Mouse (Mus musculus) liver, embryonic 12.5 days (tissue): Measurements from ENCODE around the gene Abcb9. TPM values are rescaled to one million over a fixed set of nuclear protein-coding genes. Genes with fewer than 3 reads are reported as not detected.
A peak's percentile ranks its signal among the peaks of the same experiment; 100 is the strongest.

Experiments used
- ATAC-seq: fragments of 200-750 bp; cut with Nextera tagmentation; 2 replicates; pipeline ENCODE4 v1.8.0; 2017; ENCODE audit warnings: moderate number of reproducible peaks, mild to moderate bottlenecking, moderate library complexity
- H3K27ac ChIP-seq: fragments of 300-500 bp; sonication (generic); 2 replicates; pipeline ENCODE4 v1.5.1; 2016; ENCODE audit warnings: mild to moderate bottlenecking
- H3K27me3 ChIP-seq: fragments of 300-500 bp; sonication (generic); replicated peaks from 2 replicates; pipeline ENCODE4 v1.6.1; 2016; ENCODE audit warnings: mild to moderate bottlenecking, moderate library complexity
- H3K36me3 ChIP-seq: fragments of 300-500 bp; sonication (generic); 2 replicates; pipeline ENCODE4 v1.6.1; 2016; ENCODE audit warnings: mild to moderate bottlenecking, moderate library complexity
- H3K4me1 ChIP-seq: fragments of 300-500 bp; sonication (generic); 2 replicates; pipeline ENCODE4 v1.6.1; 2016
- H3K4me2 ChIP-seq: fragments of 300-500 bp; sonication (generic); 2 replicates; pipeline ENCODE4 v1.6.1; 2016; ENCODE audit warnings: mild to moderate bottlenecking, moderate library complexity
- H3K4me3 ChIP-seq: fragments of 300-500 bp; sonication (generic); 2 replicates; pipeline ENCODE4 v1.5.1; 2016; ENCODE audit warnings: mild to moderate bottlenecking, moderate library complexity
- H3K9ac ChIP-seq: fragments of 300-500 bp; sonication (generic); 2 replicates; pipeline ENCODE4 v1.6.1; 2016; ENCODE audit warnings: mild to moderate bottlenecking, moderate library complexity
- H3K9me3 ChIP-seq: fragments of 300-500 bp; sonication (generic); replicated peaks from 2 replicates; pipeline ENCODE4 v1.6.1; 2016; ENCODE audit warnings: mild to moderate bottlenecking, moderate library complexity
- WGBS: fragments of 180-500 bp; shearing (Covaris S2); methylation state at CpG from one replicate; pipeline ENCODE4 v1.1.7; 2016; ENCODE audit not compliant: insufficient replicate concordance; 5-methylcytosine and 5-hydroxymethylcytosine counted together
- polyA plus RNA-seq: library from polyadenylated mRNA; unstranded; fragments of >200 nt; fragmentation: Nextera tagmentation; extraction: Ambion mirVana; gene quantifications from 2 replicates; pipeline ENCODE4 v1.2.1, GENCODE M21; 2016

Abcb9 gene
- polyA plus RNA-seq, 1 experiment from 2014 or later: 5.0 TPM

GRCm38 (mm10) chr5:124091951-124092406 lies 3.6 kb downstream of the Abcb9 start:
- Histone ChIP-seq H3K27ac (peak overlapping the region; percentile 92), H3K36me3 (peaks cover 9% of the 10 kb centered on the region), H3K4me3 (peak overlapping the region; percentile 36), H3K4me2 (peak overlapping the region; percentile 89), H3K4me1 (peaks cover 60% of the 10 kb centered on the region), H3K27me3 (peaks cover 11% of the 10 kb centered on the region; the same call in 1 of the 2 replicates), H3K9ac (peak overlapping the region; percentile 61), H3K9me3 (no peaks in the 10 kb centered on the region)
- 13% methylated on average over 9 of the region's 9 CpGs for WGBS
- ATAC-seq: peak; percentile 79

GRCm38 (mm10) chr5:124089868-124090267 lies 5.7 kb downstream of the Abcb9 start:
- ATAC-seq: no peak
- peaks cover 11% of the 10 kb centered on the region; the same call in 1 of the 2 replicates for H3K27me3 ChIP-seq
- H3K36me3 ChIP-seq: peaks cover 9% of the 10 kb centered on the region
- H3K27ac ChIP-seq: no peak overlapping the region
- H3K4me2 ChIP-seq: no peak overlapping the region
- H3K9ac ChIP-seq: no peak overlapping the region
- no peak overlapping the region for H3K4me3 ChIP-seq
- H3K9me3 ChIP-seq: no peaks in the 10 kb centered on the region
- WGBS: 81% methylated on average over 23 of the region's 23 CpGs
- peaks cover 45% of the 10 kb centered on the region for H3K4me1 ChIP-seq

- no peak overlapping the region for H3K4me3 ChIP-seq
- peaks cover 21% of the 10 kb centered on the region for H3K4me1 ChIP-seq
- WGBS: 70% methylated on average over 4 of the region's 4 CpGs
- H3K27ac ChIP-seq: no peak overlapping the region
- peaks cover 9% of the 10 kb centered on the region for H3K36me3 ChIP-seq
- 0 out of 2 replicates have a peak, but pooled peaks cover 3% of the 10 kb centered on the region for H3K27me3 ChIP-seq
- H3K4me2 ChIP-seq: no peak overlapping the region
- no peaks in the 10 kb centered on the region for H3K9me3 ChIP-seq
- ATAC-seq: no peak
- H3K9ac ChIP-seq: no peak overlapping the region
These were observed 8.7 kb downstream of the Abcb9 start for GRCm38 (mm10) chr5:124086876-124087275.

- Histone ChIP-seq H3K4me1 (peaks cover 18% of the 10 kb centered on the region), H3K27me3 (0 out of 2 replicates have a peak, but pooled peaks cover 3% of the 10 kb centered on the region), H3K4me3 (no peak overlapping the region), H3K9ac (no peak overlapping the region), H3K36me3 (peaks cover 9% of the 10 kb centered on the region), H3K27ac (no peak overlapping the region), H3K9me3 (no peaks in the 10 kb centered on the region), H3K4me2 (no peak overlapping the region)
- no peak for ATAC-seq
- 55% methylated on average over 3 of the region's 3 CpGs for WGBS
These were observed 10.1 kb downstream of the Abcb9 start for GRCm38 (mm10) chr5:124085513-124085912.

GRCm38 (mm10) chr5:124084588-124085173 lies 10.9 kb downstream of the Abcb9 start:
- H3K4me2 ChIP-seq: no peak overlapping the region
- 32% methylated on average over 11 of the region's 11 CpGs for WGBS
- H3K36me3 ChIP-seq: peaks cover 6% of the 10 kb centered on the region
- H3K27me3 ChIP-seq: 0 out of 2 replicates have a peak, but pooled peaks cover 3% of the 10 kb centered on the region
- H3K4me3 ChIP-seq: no peak overlapping the region
- no peak overlapping the region for H3K27ac ChIP-seq
- H3K9ac ChIP-seq: no peak overlapping the region
- peak; percentile 64 for ATAC-seq
- H3K9me3 ChIP-seq: no peaks in the 10 kb centered on the region
- H3K4me1 ChIP-seq: peaks cover 25% of the 10 kb centered on the region

- Histone ChIP-seq H3K27ac (no peak overlapping the region), H3K27me3 (0 out of 2 replicates have a peak, but pooled peaks cover 3% of the 10 kb centered on the region), H3K4me3 (no peak overlapping the region), H3K4me2 (no peak overlapping the region), H3K4me1 (peaks cover 32% of the 10 kb centered on the region), H3K9ac (no peak overlapping the region), H3K9me3 (no peaks in the 10 kb centered on the region), H3K36me3 (no peaks in the 10 kb centered on the region)
- 76% methylated on average over 14 of the region's 14 CpGs for WGBS
- no peak for ATAC-seq
These were observed 11.6 kb downstream of the Abcb9 start for GRCm38 (mm10) chr5:124083850-124084587.

- Histone ChIP-seq H3K27me3 (0 out of 2 replicates have a peak, but pooled peaks cover 3% of the 10 kb centered on the region), H3K4me2 (no peak overlapping the region), H3K9me3 (no peaks in the 10 kb centered on the region), H3K4me3 (no peak overlapping the region), H3K27ac (no peak overlapping the region), H3K4me1 (peaks cover 38% of the 10 kb centered on the region), H3K36me3 (no peaks in the 10 kb centered on the region), H3K9ac (no peak overlapping the region)
- 77% methylated on average over 17 of the region's 17 CpGs for WGBS
- ATAC-seq: no peak
These were observed 12.5 kb downstream of the Abcb9 start for GRCm38 (mm10) chr5:124082941-124083688.

- no peaks in the 10 kb centered on the region for H3K9me3 ChIP-seq
- no peak overlapping the region for H3K9ac ChIP-seq
- 76% methylated on average over 10 of the region's 10 CpGs for WGBS
- H3K27me3 ChIP-seq: 0 out of 2 replicates have a peak, but pooled peaks cover 3% of the 10 kb centered on the region
- H3K4me2 ChIP-seq: no peak overlapping the region
- ATAC-seq: no peak
- peaks cover 44% of the 10 kb centered on the region for H3K4me1 ChIP-seq
- no peaks in the 10 kb centered on the region for H3K36me3 ChIP-seq
- no peak overlapping the region for H3K27ac ChIP-seq
- no peak overlapping the region for H3K4me3 ChIP-seq
These were observed 13.2 kb downstream of the Abcb9 start for GRCm38 (mm10) chr5:124082447-124082846.

GRCm38 (mm10) chr5:124079880-124080279 lies 15.7 kb downstream of the Abcb9 start:
- H3K4me2 ChIP-seq: no peak overlapping the region
- H3K9ac ChIP-seq: no peak overlapping the region
- ATAC-seq: no peak
- H3K27ac ChIP-seq: no peak overlapping the region
- no peaks in the 10 kb centered on the region for H3K9me3 ChIP-seq
- H3K4me1 ChIP-seq: peaks cover 69% of the 10 kb centered on the region
- 66% methylated on average over 17 of the region's 17 CpGs for WGBS
- no peaks in the 10 kb centered on the region for H3K36me3 ChIP-seq
- no peak overlapping the region for H3K4me3 ChIP-seq
- no peaks in the 10 kb centered on the region for H3K27me3 ChIP-seq

GRCm38 (mm10) chr5:124078794-124079416 lies 16.7 kb downstream of the Abcb9 start:
- 61% methylated on average over 9 of the region's 9 CpGs for WGBS
- Histone ChIP-seq H3K4me2 (no peak overlapping the region), H3K4me1 (peaks cover 72% of the 10 kb centered on the region), H3K27ac (no peak overlapping the region), H3K9ac (no peak overlapping the region), H3K9me3 (no peaks in the 10 kb centered on the region), H3K4me3 (no peak overlapping the region), H3K27me3 (no peaks in the 10 kb centered on the region), H3K36me3 (no peaks in the 10 kb centered on the region)
- ATAC-seq: no peak

GRCm38 (mm10) chr5:124077856-124078460 lies 17.6 kb downstream of the Abcb9 start:
- Histone ChIP-seq H3K27ac (0 out of 2 replicates have a peak overlapping the region, but pooled peaks have one; percentile 3), H3K4me1 (peaks cover 78% of the 10 kb centered on the region), H3K27me3 (no peaks in the 10 kb centered on the region), H3K9ac (no peak overlapping the region), H3K4me2 (no peak overlapping the region), H3K36me3 (no peaks in the 10 kb centered on the region), H3K4me3 (no peak overlapping the region), H3K9me3 (no peaks in the 10 kb centered on the region)
- WGBS: 62% methylated on average over 6 of the region's 6 CpGs
- no peak for ATAC-seq
